Mouse (Mus musculus): ENCODE data around the gene Ak4.

The Ak4 gene

GRCm38 (mm10) chr4:101462065-101462464, 43.0 kb downstream of the Ak4 start:
- no peak for DNase-seq

DNA sequence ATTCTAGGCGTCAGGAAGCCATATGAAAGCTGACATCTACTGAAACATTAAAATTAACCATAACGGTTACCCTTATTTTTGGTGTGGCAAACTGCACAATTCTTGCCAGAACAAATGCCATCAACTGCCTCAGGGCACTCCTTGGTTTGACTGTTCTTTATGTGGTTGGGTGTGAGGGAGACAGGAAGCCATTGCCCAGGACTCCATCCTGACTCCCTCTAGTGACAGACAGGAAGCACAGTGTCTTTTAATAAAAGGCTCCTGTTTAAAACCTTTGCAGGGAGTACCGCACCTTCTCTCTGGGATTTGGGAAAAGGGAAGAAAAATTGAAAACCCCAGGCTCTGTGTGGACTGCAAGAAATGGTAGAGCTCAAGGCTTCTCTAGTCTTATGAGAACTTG, 47.2 kb downstream of the Ak4 start:
- DNase-seq: no peak

DNA sequence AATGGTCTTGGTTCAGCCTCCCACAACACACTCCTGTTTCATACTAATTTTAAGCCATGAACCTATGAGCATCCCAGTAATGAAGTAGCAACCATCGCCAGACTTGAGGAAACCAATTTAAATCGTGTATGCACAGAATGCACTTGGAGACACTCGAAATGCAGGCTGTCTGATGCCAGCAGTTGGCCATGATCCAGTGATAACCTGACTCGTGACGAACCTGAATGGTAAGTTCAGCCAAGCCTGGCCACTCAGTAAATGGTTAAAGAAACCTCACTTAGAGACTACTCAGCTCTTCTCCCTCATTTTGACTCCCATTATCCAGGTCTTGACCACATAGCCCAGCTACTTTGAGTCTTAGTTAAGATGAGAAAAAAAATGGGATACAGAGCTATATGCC, 50.2 kb downstream of the Ak4 start:
- no peak for DNase-seq

DNA sequence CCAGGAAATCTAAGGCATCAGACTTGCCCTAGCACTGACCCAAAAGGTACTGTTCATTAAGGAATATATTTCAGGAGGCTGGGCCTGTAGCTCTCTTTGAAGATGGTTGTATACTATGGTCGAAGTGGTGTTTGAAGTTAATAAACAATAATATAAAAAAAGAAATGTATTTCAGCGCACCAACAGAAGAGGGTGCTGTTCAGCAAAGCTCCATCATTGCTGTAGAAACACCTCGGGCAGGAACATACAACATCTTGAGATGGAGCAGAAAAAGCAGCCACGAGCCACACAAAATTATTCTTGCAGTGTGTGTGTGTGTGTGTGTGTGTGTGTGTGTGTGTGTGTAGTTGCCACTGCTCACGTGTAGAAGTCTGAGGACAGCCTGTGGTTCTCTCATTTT, 51.5 kb downstream of the Ak4 start:
- DNase-seq: no peak

- DNase-seq: peak; percentile 20
Measured at GRCm38 (mm10) chr4:101472767-101473166, 53.7 kb downstream of the Ak4 start.

- DNase-seq: peak; percentile 30
Measured at GRCm38 (mm10) chr4:101490320-101490917, 71.3 kb downstream of the Ak4 start.

- DNase-seq: no peak
Measured at GRCm38 (mm10) chr4:101491704-101492103, 72.6 kb downstream of the Ak4 start.

- peak; percentile 45 for DNase-seq
Measured at GRCm38 (mm10) chr4:101493611-101494197, 74.6 kb downstream of the Ak4 start.

GRCm38 (mm10) chr4:101496188-101496533, 77.1 kb downstream of the Ak4 start:
- DNase-seq: no peak

DNA sequence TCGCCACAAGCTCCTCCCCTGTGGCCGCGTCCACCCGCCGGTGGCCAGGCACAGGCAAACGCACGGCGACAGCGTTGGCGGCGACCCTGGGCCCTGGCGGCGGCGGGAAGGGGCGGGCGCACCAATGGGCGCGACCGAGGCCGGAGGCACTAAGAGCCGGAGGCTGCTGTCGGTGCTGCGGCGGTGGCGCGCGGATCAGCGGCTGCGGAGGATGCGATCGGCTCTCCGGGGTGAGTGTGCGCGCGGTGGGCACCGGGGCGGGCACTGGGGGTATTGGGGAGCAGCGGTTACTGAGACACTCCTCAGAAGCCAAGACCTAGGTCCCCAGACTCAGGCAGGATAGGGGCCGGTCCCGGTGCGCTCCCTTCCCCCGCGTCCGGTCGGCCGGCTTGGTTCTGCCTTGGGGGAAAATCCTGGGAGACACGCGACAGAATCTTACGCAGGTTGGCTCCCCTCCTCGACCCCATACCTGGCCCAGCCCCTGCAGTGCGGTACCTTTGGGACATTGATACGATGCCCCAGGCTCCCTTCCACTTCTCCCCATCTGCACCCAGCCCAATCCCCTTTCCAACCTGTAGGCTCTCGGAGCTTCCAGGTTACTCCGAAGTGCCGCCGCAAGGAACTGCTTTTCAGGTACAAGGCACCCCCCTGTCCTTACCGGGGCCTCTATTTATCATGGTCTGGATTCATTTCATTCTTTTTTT, 77.6 kb downstream of the Ak4 start, which contains the start of gene Dnajc6:
TSS of gene Dnajc6 (plus strand) at position 115 of the 704 bp plus-strand sequence.
- peak; percentile 13 for DNase-seq

- no peak for DNase-seq
Measured at GRCm38 (mm10) chr4:101497336-101497735, 78.3 kb downstream of the Ak4 start.

- DNase-seq: no peak
Measured at GRCm38 (mm10) chr4:101504470-101505007, 85.5 kb downstream of the Ak4 start.

DNA sequence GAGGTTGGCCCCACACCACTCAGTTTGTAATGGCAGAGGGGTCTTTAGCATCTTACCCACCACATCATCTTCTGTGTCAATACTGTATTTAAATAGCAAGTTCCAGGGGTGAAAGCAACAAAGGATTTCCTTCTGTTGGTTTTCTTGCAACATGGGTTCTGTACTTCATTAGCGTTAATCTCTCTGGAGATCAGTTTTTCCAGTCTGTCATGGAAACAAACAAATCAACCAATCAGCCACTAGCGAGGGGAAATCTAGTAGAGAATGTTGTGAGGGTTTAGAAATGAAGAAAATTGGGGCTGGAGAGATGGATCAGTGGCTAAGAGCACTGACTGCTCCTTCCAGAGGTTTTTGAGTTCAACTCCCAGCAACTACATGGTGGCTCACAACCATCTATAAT, 86.9 kb downstream of the Ak4 start:
- no peak for DNase-seq

GRCm38 (mm10) chr4:101506372-101506771, 87.3 kb downstream of the Ak4 start:
- no peak for DNase-seq

GRCm38 (mm10) chr4:101507571-101508422, 88.7 kb downstream of the Ak4 start:
- peak; percentile 45 for DNase-seq

GRCm38 (mm10) chr4:101508431-101508830, 89.4 kb downstream of the Ak4 start:
- no peak for DNase-seq

DNA sequence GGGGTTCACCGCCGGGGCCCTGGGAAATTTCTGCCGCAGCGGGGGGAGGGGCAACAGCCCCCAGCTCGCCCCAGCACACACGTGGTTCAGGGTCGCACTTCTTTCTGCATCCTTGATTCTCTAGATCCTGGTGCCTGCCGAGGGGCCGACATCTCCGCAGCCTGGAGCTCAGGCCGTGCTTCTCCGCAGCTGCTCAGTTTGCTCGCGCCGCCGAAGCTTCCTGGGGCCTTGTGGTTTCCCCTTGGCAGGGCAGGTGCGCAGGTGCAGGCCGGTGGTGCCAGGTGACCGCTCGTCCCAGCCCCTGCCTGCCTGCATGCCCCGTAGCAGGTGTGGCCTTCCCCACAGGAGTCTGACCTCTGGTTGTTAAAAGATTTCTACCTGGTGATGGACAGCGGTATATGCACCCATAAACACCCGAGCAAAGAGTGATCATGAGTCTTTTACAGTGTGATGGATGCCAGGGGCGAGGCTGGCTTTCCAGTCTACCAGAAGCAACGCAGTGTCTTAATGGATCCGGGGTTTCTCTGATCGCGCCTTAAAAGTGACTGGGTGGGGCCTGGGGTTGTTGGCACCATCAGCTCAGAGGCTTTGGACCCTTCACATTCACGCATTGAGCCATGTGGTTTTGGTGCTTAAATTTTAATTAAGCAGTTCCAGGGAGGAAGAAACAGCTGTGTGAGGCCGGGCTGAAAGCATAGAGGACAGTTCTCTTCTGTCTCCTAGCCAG, 89.9 kb downstream of the Ak4 start:
- peak; percentile 2 for DNase-seq

GRCm38 (mm10) chr4:101510111-101510903, 91.2 kb downstream of the Ak4 start:
- no peak for DNase-seq

DNA sequence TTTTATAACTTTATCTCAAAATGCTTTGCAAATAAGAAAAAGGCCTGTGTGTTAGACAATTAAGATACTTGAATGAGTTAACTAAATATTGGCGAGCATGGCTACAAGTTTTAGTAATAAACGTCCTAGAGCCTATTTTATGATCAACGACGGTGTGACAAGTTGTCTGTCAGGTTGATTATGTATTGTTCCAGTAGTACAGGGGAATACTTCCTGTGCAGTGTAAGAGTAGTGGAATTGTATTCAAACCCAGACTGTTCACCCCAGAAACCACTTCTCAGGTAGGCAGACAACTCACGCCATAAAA, 91.8 kb downstream of the Ak4 start:
- DNase-seq: no peak

DNA sequence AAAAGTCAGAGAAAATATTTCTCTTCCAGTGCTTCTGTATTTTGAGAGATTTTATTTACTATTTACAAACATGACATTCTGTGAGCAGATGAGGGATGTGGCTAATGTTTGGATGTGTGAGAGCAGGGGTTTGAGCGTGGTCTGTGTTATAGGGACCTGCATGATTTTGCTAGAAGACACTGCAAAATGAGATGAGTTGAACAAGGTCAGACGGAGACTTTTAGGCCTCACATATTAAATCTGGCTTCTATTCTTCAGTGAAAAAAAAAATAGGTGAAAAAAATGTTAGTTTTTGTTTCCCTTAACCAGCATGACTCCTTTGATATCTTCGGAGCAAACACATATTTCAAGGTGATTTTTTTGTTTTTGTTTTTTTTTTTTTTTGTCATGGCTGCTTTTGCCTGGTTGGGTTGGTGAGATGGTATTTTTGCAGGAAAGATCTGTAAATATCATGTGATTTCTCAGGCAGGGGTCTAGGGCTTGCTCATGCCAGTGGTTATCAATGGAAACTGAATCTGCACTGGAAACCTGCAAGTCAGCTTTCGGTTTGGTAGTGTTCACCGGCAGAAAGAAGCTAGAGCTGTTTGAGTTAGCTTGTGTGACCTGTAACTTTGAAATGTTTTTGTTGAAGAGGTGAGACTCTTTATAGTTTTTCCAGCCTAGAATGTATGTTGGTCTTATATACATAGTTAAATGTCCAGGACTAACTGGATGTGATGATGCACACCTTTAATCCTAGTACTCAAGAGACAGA, 92.9 kb downstream of the Ak4 start:
- no peak for DNase-seq

- no peak for DNase-seq
Measured at GRCm38 (mm10) chr4:101513251-101513650, 94.2 kb downstream of the Ak4 start.
